Mouse (Mus musculus) 416B (cell line): ENCODE measurements around the gene Mtmr3.
A peak's percentile ranks its signal among the peaks of the same experiment; 100 is the strongest.

Experiments
- DNase-seq: peaks from one replicate; pipeline ENCODE4 v3.0.0; 2011; ENCODE audit warnings: low read depth

Mtmr3 gene

GRCm38 (mm10) chr11:4518981-4519380 lies 75.7 kb downstream of the Mtmr3 start:
- DNase-seq = no peak

GRCm38 (mm10) chr11:4507421-4507820 lies 87.2 kb downstream of the Mtmr3 start:
- no peak for DNase-seq

- DNase-seq = peak; percentile 30
These were observed 88.2 kb downstream of the Mtmr3 start for GRCm38 (mm10) chr11:4506486-4506885.

GRCm38 (mm10) chr11:4502206-4502605 lies 92.5 kb downstream of the Mtmr3 start:
- DNase-seq = no peak

GRCm38 (mm10) chr11:4500826-4501225 lies 93.8 kb downstream of the Mtmr3 start:
- DNase-seq = no peak

- DNase-seq = no peak
These were observed 94.4 kb downstream of the Mtmr3 start for GRCm38 (mm10) chr11:4500261-4500660.

GRCm38 (mm10) chr11:4499456-4499855 lies 95.2 kb downstream of the Mtmr3 start:
- no peak for DNase-seq

GRCm38 (mm10) chr11:4498774-4499173 lies 95.9 kb downstream of the Mtmr3 start:
- no peak for DNase-seq

- peak; percentile 61 for DNase-seq
These were observed 97.1 kb downstream of the Mtmr3 start for GRCm38 (mm10) chr11:4497501-4498118.

- no peak for DNase-seq
These were observed 99.6 kb downstream of the Mtmr3 start for GRCm38 (mm10) chr11:4495021-4495540.

- no peak for DNase-seq
These were observed 105.5 kb downstream of the Mtmr3 start for GRCm38 (mm10) chr11:4489207-4489606.

- DNase-seq = no peak
These were observed 105.9 kb downstream of the Mtmr3 start for GRCm38 (mm10) chr11:4488798-4489197.

- no peak for DNase-seq
These were observed 106.3 kb downstream of the Mtmr3 start for GRCm38 (mm10) chr11:4488367-4488766.

- DNase-seq = no peak
These were observed 107.2 kb downstream of the Mtmr3 start for GRCm38 (mm10) chr11:4487401-4487965.

GRCm38 (mm10) chr11:4484541-4484940 lies 110.1 kb downstream of the Mtmr3 start:
- no peak for DNase-seq

- DNase-seq = no peak
These were observed 112.0 kb downstream of the Mtmr3 start for GRCm38 (mm10) chr11:4482641-4483040.

GRCm38 (mm10) chr11:4476184-4476697 lies 118.4 kb downstream of the Mtmr3 start:
- no peak for DNase-seq

GRCm38 (mm10) chr11:4472464-4473179 lies 122.0 kb downstream of the Mtmr3 start:
- no peak for DNase-seq

- DNase-seq = no peak
These were observed 122.9 kb downstream of the Mtmr3 start for GRCm38 (mm10) chr11:4471734-4472133.

- DNase-seq = no peak
These were observed 123.4 kb downstream of the Mtmr3 start for GRCm38 (mm10) chr11:4471251-4471650.

GRCm38 (mm10) chr11:4469091-4469490 lies 125.6 kb downstream of the Mtmr3 start:
- DNase-seq = no peak

GRCm38 (mm10) chr11:4467436-4467835 lies 127.2 kb downstream of the Mtmr3 start:
- DNase-seq = no peak

- no peak for DNase-seq
These were observed 128.5 kb downstream of the Mtmr3 start for GRCm38 (mm10) chr11:4466191-4466590.
